ENCODE assay signal across 8 mouse cellular contexts in the genomic region with DNA sequence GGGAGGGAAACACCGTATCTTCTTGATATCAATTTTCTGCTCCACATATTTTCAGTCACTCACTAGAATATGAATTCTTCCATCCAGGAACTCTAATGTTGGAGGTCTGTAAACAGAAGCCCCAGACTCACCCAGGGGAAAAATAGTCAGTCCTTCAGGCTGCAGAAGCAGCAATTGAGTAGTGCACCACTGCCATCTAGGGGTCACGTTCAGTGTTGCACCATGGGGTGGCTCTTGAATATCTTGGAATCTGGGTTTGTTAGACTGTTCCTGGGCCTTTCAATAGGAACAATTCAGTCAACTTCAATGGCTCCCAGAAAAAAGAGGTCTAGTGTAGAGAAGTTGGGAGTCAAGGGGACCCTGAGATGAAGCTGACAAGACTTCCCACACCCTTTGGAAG.
DNase-seq lines count a peak whose midpoint lies in the region; ATAC-seq and TF ChIP-seq lines count a peak whose summit lies in the region.
"Not testable (repeated sequence)": the region's sequence is repeated elsewhere in the genome, so short reads cannot be mapped to it uniquely, and the experiment has no call there.

No protein-coding gene starts in this region.

- H3K79me2 ChIP-seq in liver, adult 2 months (ENCODE audit: control insufficient read depth, insufficient read depth, low read length): not testable (repeated sequence)

- not testable (repeated sequence) for H3K4me1 ChIP-seq in cerebellum, adult 2 months (ENCODE audit: control insufficient read depth, insufficient read depth, low read length); forebrain, embryonic 14.5 days (ENCODE audit: control insufficient read depth, insufficient read depth, low read length); liver, adult 2 months (ENCODE audit: control insufficient read depth, insufficient read depth, low read length); testis, adult 2 months (ENCODE audit: control insufficient read depth, insufficient read depth, low read length)

- H3K27me3 ChIP-seq in cerebellum, adult 2 months (ENCODE audit: control insufficient read depth, insufficient read depth, low read length); forebrain, embryonic 14.5 days (replicated peaks; ENCODE audit: control insufficient read depth, insufficient read depth, low read length); liver, adult 2 months (ENCODE audit: control insufficient read depth, insufficient read depth, low read length); testis, adult 2 months (ENCODE audit: control insufficient read depth, insufficient read depth, low read length): not testable (repeated sequence)

- not testable (repeated sequence) for H3K36me3 ChIP-seq in forebrain, embryonic 14.5 days (ENCODE audit: control insufficient read depth, insufficient read depth, low read length); liver, adult 2 months (ENCODE audit: control insufficient read depth, insufficient read depth, low read length); testis, adult 2 months (ENCODE audit: control insufficient read depth, insufficient read depth, low read length)

- H3K4me3 ChIP-seq in cerebellum, adult 2 months (replicated peaks; ENCODE audit: insufficient read depth, low read depth, low read length); forebrain, embryonic 14.5 days (ENCODE audit: low read depth, low read length); liver, adult 2 months (ENCODE audit: insufficient read depth, low read depth, low read length); testis, adult 2 months (ENCODE audit: control insufficient read depth, low read depth, low read length): not testable (repeated sequence)

- peak; percentile 66 for DNase-seq in CD4-positive, CD25-positive, alpha-beta regulatory T cell, adult 2 months (ENCODE audit: low read depth, low spot score)
- peak; percentile 34 to 70 for DNase-seq in cerebellum, adult 2 months
- peak; percentile 73 for DNase-seq in forebrain, embryonic 14.5 days (ENCODE audit: low spot score)
- DNase-seq in heart, postnatal 36 days: peak; percentile 58 to 75
- peak; percentile 40 to 80 for DNase-seq in layer of hippocampus, adult 18-20 months (ENCODE audit: low spot score in 2 of 2)
- DNase-seq in liver, adult 2 months (ENCODE audit: extremely low read depth, low read depth, low spot score): peak; percentile 39
- DNase-seq in ovary, postnatal 10 days (ENCODE audit: low spot score): peak; percentile 34

- intact Hi-C loops in heart, postnatal 36 days (cut with DNase I): loop anchor here (5.0 to 10.0 kb wide), 4 partner anchors 86 to 539 kb away; a partner anchor contains a TSS

- H3K27ac ChIP-seq in cerebellum, adult 2 months (ENCODE audit: insufficient read depth, low read length); forebrain, embryonic 14.5 days (ENCODE audit: low read depth, low read length); liver, adult 2 months (replicated peaks; ENCODE audit: insufficient read depth, low read depth, low read length); testis, adult 2 months (ENCODE audit: control insufficient read depth, insufficient read depth, low read depth, low read length): not testable (repeated sequence)

- H3K9me3 ChIP-seq in forebrain, embryonic 14.5 days (replicated peaks; ENCODE audit: control insufficient read depth, low read length): not testable (repeated sequence)

- not testable (repeated sequence) for H3K4me2 ChIP-seq in forebrain, embryonic 14.5 days (ENCODE audit: low read length)

- not testable (repeated sequence) for ATAC-seq in forebrain, embryonic 14.5 days

- WGBS in cerebellum, adult 2 months: 15% methylated on average over 2 of the region's 2 CpGs
- WGBS in forebrain, embryonic 14.5 days: 20% methylated on average over 2 of the region's 2 CpGs
- WGBS in liver, adult 2 months: 19% methylated on average over 2 of the region's 2 CpGs

- H3K9ac ChIP-seq in forebrain, embryonic 14.5 days (ENCODE audit: low read length); liver, adult 2 months (ENCODE audit: low read depth, low read length): not testable (repeated sequence)

- not testable (repeated sequence) for TF ChIP-seq POLR2A in cerebellum, adult 2 months (IDR thresholded peaks at IDR 0.05; ENCODE audit: borderline replicate concordance, insufficient read depth, low read length); liver, adult 2 months (IDR thresholded peaks at IDR 0.05; ENCODE audit: extremely low read depth, insufficient read depth, low read length); testis, adult 2 months (IDR thresholded peaks at IDR 0.05; ENCODE audit: control insufficient read depth, low read depth, low read length)

- peak; percentile 75 for TF ChIP-seq CTCF in cerebellum, adult 2 months (IDR thresholded peaks at IDR 0.05; ENCODE audit: borderline replicate concordance, insufficient read depth, low read depth, low read length)
- peak; percentile 71 for TF ChIP-seq CTCF in liver, adult 2 months (IDR thresholded peaks at IDR 0.05; ENCODE audit: low read depth, low read length)
- peak; percentile 60; the same call in 1 of the 2 replicates for TF ChIP-seq CTCF in testis, adult 2 months (IDR thresholded peaks at IDR 0.05; ENCODE audit: control insufficient read depth, insufficient read depth, insufficient replicate concordance, low read depth, low read length)
